Mouse (Mus musculus): ENCODE results near the gene Folr1.

DNA sequence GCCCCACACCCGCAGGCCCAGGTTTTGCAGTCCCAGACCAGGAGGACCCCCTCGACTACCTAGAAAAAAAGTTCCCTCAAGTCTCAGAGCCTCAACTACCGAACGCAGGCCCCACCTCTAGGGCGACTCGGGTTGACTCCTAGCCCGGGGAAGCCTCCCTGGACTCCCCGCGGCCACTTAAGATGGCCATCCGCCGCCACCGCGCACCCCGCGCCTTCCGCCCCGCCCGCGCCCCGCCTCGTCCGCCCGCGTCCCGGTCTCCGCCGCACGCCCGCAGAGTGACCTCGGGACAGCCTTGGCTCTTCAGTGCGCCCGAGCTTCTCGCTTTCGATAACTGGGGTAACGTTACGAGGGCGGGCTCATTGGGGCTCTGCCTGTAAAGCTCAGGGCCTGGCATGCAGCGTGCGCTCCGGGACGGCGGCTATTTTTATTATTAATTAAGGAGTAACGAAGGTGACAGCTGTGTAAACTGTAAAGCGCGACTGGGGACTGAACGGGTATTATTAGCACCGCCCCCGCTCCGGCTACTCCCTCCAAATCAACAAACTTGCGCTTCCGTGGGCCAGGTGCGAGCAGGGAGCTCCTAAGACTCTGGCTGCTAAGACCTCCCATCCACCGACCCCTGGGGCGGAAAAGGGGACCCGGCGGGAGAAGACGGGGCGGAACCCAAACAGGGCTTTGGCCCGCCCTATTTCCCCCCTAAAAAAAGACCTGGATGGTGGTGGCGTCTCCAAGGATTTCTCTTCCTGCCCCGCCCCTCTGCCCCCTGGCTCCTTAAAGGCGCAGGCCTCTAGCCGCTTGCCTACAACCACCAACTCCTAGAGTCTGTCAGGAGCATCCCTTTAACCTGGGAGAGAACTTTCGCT, 32.7 kb downstream of the Folr1 start, which contains the start of gene Inppl1:
- TF ChIP-seq CTCF (IDR thresholded peaks at IDR 0.05; ENCODE audit: low read depth), result peak; percentile 36
- no peak for TF ChIP-seq EP300 (IDR thresholded peaks at IDR 0.05; ENCODE audit: low read depth)

All from liver, postnatal 0 days (tissue).